Mouse (Mus musculus): ENCODE measurements around the gene Atp7a. TPM values are rescaled to one million over a fixed set of nuclear protein-coding genes. Genes with fewer than 3 reads are reported as not detected.

Gene Atp7a
- 14.8 to 16.4 TPM (median 15.6 TPM) in 4 replicates for total RNA-seq (2023)

DNA sequence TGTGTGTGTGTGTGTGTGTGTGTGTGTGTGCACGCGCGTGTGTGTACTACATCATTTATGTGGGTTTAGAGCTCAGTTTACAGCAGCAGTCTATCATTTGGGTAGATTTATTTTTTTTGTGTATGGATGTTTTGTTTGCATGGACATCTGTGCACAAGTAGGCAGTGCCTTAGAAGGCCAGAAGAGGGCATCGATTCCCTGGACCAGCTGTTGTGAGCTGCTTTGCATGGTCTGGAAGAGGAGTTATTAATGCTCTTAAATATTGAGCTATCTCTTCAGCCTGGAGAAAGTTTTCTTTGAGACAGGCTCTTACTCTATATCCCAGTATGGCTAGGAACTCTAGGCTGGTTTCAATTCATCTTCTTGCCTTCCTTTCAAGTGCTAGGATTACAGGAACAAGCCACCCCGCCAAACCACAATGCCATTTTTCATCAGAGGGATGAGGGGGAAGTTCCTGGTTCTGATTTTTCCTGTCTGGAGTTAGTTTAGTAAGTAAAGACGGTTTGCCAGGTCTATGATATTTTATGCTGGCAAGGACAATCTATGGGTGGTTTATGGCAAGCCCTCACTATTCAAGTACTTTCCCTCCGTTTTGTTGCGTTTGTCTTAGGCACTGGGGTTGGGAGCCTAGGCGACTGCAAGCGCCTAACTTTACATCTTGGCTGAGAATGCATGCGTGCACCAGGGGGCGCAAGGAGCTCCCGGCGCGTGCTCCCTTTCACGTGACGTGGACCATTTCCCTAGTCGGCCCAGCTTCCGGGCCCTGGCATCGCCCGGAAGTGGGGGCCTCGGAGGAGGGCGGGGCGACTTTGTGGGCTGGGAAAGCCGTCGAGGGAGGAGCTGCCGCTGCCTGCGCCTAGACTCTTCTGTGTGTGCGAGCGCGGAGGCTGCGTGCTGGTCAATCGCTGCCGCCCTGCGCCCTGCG, at the start of gene Atp7a:
TSS of gene Atp7a (plus strand) at position 859 of the 925 bp plus-strand sequence.

DNA sequence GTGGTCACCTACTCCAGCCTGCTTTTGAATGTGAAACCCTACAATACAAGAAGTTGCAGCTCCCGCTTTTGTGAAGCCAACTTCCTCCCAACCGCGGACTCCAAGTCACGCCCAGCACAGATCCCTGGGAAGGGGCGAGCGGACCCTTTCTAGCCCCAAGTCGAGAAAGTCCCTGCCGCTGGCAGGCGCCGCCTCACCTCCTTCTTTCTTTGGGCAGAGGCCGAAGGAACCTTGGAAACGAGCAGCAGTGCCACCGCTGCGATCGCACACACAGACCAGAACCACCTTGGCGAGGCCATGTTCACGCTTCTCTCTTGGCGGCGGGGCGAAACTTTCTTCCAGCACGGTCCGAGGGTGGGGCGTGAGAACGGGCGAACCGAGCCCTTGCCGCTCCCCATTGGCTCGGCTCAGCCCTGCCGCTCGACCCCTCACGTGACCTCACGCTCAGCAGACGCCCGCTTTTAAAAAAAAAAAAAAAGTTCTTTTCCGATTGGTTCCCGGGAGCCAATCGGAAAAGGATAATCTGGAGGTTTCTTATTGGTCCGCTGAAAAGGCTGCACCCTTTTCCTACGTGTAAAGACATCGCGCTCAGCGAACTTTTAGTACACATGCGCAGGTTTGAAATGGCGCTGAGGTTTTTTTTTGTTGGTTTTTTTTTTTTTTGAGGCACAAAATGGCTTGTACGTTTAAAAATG, 15.5 kb upstream of the Atp7a start, which contains the start of gene Magt1:
TSS of gene Magt1 (minus strand) at position 442 of the 695 bp plus-strand sequence.

DNA sequence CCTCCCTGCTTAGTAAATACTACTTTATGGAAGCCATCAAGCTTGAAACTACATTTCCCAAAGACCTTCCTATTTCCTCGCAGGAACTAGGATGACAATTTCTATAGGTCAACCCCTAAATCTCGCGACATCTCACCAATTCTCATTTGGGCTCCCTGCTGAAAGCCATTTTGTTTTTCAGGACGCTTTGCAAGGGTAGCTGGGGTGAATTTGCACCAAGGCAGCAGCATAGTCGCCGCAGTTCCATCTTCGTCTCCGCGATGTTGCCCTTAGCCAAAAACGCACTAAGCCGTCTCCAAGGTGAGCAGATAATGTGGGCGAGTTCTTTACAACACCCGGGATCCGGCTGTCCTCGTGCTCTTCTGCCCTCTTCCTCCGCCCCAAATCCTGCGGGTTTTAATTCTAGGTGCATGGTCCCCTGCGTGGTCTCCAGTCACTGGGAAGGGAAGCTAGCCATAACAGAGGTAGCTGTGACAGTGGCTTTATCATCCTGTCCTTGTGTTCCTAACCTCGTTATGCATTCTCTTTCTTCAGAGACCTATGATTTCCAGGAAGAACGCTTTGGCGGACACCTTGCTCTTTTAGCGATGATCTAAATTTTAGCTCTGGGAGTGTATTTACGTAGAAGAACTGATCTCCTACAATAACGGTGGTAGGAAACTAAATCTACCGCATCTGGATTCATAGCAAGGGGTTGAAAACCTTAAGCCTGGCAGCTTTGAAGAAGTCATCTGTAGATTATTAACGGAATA, 11.3 kb upstream of the Atp7a start, which contains the start of gene Cox7b:
TSS of gene Cox7b (plus strand) at position 130 of the 752 bp plus-strand sequence.

DNA sequence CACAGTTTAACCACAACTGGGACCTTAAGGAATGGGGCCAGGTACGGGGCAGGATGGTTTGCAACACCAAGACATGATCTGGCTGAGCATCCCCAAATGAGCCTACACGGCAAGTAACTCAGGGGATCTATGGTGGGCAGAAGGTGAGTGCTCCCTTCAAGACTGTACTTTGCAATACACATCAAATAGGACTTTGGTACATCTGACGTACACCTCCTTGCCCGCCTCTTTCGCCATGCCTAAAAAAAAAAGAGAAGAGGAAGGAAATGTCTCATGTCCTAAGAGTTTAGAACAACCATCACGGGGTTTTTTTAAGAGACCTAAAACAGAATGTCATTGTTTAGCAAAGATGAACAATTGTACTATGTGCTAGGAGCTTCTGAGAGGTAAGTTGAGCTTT, 115.9 kb downstream of the Atp7a start, which contains the start of gene Tlr13:
TSS of gene Tlr13 (plus strand) at position 269 of the 400 bp plus-strand sequence.

Other genes starting within 250 kb of the Atp7a start
- 207 to 228 TPM (median 216 TPM) in 4 replicates for gene Atrx, start 97.9 kb upstream of the Atp7a start, total RNA-seq (2023)
- gene Magt1, start 15.4 kb upstream of the Atp7a start, total RNA-seq (2023) = 28.8 to 36.3 TPM (median 33.2 TPM) in 4 replicates
- gene Cox7b, start 11.6 kb upstream of the Atp7a start, total RNA-seq (2023) = 113 to 133 TPM (median 114 TPM) in 4 replicates
- gene Tlr13, start 115.9 kb downstream of the Atp7a start, total RNA-seq (2023) = 0.24 to 0.36 TPM (median 0.27 TPM) in 4 replicates
- 73.6 to 91.0 TPM (median 82.4 TPM) in 4 replicates for gene Pgk1, start 159.8 kb downstream of the Atp7a start, total RNA-seq (2023)
- 8.7 to 11.6 TPM (median 9.7 TPM) in 4 replicates for gene Taf9b, start 193.9 kb downstream of the Atp7a start, total RNA-seq (2023)
- gene Fnd3c2, start 228.1 kb downstream of the Atp7a start, total RNA-seq (2023) = not detected in 4 replicates

All from B cell, adult 62 days (primary cell).